Mouse (Mus musculus) heart, adult 10 weeks (tissue): ENCODE measurements around the gene Crat. TPM values are rescaled to one million over a fixed set of nuclear protein-coding genes. Genes with fewer than 3 reads are reported as not detected.

Source experiments
- polyA plus RNA-seq: library from polyadenylated mRNA; stranded (reverse); fragments of 350-450 nt; fragmentation: Illumina TruSeq; extraction: RNeasy Lipid Tissue Mini Kit (QIAGEN cat#74804); gene quantifications from one replicate; pipeline ENCODE4 v1.2.3, GENCODE M21; 2014; ENCODE audit warnings: low read depth, low replicate concordance

The Crat gene
- polyA plus RNA-seq, result 388 TPM

GRCm38 (mm10) chr2:30415157-30415935, at the start of gene Crat:
TSS of gene Crat (minus strand) at chr2:30415813.

GRCm38 (mm10) chr2:30415936-30416648, 479 bp upstream of the Crat start, which contains the start of gene Ptpa:
TSS of gene Ptpa (plus strand) at chr2:30416039.

DNA sequence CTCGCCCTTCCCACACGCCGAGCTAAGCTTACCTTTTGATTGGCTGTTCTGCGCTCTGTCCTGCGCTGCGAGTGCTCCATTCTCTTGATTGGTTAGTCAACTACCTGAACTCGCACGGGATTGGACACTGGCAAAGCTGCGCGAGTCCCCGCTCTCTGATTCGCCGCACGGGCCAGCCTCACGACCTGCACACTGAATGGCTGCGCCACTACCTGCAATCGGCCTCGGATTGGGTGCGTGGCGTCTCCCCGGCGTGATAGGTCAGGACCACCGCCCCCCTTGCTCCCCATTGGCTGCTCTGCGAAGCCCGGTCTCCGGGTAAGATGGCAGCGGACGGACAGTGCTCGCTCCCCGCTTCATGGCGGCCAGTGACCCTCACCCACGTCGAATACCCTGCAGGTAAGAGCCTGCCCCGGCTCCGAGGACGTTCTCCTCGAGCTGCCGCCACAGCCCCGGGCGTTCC, 23.5 kb downstream of the Crat start, which contains the start of gene Dolpp1:
Gene Dolpp1 (plus strand): TSS at position 141 of the 463 bp plus-strand sequence.

DNA sequence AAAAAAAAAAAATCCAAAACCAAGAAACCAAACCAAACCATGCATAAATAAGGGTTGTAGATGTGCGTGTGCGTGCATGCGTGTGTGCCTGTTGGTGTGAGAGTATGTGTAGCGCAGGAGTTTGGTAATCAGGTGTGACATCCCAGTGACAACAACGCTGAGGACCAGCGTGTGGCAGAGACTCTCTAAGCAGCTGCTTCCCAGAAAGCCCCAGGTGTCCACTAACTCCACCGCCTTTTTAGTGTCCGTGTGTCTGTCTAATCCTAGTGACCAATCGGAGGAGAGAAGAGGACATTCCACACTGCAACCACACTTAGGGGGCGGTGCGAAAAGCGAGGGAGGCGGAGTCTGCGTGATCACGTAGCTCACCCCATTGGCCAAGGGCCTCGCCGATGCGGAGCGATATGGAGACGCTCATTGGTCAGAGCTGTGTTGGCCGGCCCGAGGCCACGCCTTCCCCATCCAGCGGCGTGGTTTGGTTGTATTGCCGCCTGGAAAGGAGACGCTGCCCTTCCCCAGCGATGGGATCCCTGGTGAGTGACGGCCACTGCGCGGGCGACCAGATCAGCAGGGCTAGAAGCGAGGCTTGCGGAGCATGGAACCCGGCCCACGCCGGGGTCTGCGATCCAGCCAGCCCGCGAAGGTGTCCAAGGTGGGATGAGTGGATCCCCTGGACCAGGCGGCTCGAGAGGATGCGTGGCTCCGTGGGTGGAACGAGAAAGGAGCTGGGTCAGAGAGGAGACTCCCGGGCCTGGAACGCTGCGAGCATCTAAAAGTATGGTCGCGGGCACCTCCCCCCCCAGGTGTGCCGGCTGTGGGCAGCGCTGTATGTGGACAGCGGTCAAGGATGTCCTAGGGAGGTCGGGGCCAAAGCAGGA, 51.6 kb downstream of the Crat start, which contains the start of gene Miga2:
Gene Miga2 (plus strand): TSS at position 461 of the 878 bp plus-strand sequence.

DNA sequence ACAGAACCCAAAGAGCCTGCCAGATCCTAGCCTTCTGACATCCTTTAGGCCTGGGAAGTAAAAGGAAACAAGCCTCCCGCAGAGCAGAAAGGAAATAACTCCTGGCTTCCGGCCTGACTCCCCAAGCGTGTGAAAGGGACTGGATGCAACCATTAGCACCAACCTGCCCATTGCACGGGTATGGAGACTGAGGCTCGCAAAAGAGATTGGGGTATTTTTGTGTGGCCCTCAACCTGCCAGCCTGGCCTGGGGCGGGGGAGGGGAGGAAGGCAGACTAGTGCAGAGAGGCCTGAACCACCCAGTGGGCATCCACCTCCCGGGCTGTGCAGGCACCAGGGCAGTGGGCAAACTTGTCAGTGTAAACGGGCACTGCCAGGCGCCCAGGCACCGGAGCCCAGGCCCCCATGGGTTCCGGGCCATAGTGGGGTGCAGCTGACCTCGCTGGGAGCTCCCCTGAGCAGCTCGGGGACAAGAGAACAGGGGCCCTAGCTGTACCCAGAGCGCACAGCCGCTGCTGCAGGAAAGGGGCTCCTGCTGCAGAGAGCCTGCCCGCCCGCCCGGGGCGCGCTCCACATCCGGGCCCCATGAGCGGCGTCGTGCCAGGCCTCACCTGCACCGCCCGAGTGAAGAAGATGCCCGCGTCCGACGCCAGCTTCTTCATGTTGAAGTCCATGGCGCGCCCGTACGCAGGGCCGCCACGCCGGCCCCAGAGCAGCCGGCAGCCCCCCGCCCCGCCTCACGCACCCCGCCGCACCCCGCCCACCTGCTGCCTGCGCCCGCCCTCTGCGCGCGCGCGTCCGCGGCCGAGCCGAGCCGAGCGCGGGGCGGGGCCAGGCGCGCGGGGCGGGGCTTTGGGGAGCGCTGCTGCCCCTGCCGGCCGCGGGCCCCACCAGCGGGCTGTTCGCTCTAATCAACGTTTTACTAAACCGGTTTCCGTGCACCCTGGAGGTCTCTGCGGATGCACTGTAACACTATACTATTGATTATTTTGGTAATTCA, 56.8 kb downstream of the Crat start, which contains the start of gene Sh3glb2:
Gene Sh3glb2 (minus strand): TSS at position 805 of the 999 bp plus-strand sequence.

Other genes starting within 250 kb of the Crat start
- 74.8 TPM for gene Endog, start 244.3 kb downstream of the Crat start, polyA plus RNA-seq
- gene Spout1, start 237.4 kb downstream of the Crat start, polyA plus RNA-seq, result 9.4 TPM
- gene Kyat1, start 210.0 kb downstream of the Crat start, polyA plus RNA-seq, result 40.3 TPM
- gene Lrrc8a, start 178.1 kb downstream of the Crat start, polyA plus RNA-seq, result 24.1 TPM
- 5.9 TPM for gene Gm28035, start 175.2 kb downstream of the Crat start, polyA plus RNA-seq
- gene Phyhd1, start 149.6 kb downstream of the Crat start, polyA plus RNA-seq, result 112 TPM
- not detected for gene Gm28038, start 134.8 kb downstream of the Crat start, polyA plus RNA-seq
- gene Dolk, start 129.5 kb downstream of the Crat start, polyA plus RNA-seq, result 22.6 TPM
- 13.9 TPM for gene Nup188, start 129.4 kb downstream of the Crat start, polyA plus RNA-seq
- 78.3 TPM for gene Sh3glb2, start 56.5 kb downstream of the Crat start, polyA plus RNA-seq
- gene Miga2, start 51.6 kb downstream of the Crat start, polyA plus RNA-seq, result 77.6 TPM
- gene Dolpp1, start 23.6 kb downstream of the Crat start, polyA plus RNA-seq, result 9.7 TPM
- 72.3 TPM for gene Ptpa, start 226 bp upstream of the Crat start, polyA plus RNA-seq
- 2.9 TPM for gene Ier5l, start 58.4 kb upstream of the Crat start, polyA plus RNA-seq
- 1.0 TPM for gene Cstad, start 179.2 kb upstream of the Crat start, polyA plus RNA-seq